Mouse (Mus musculus): ENCODE data around the gene Dnajc30. TPM values are rescaled to one million over a fixed set of nuclear protein-coding genes. Genes with fewer than 3 reads are reported as not detected.

Dnajc30 gene
- polyA plus RNA-seq, 1 experiment from 2014 or later, result 26.6 TPM

DNA sequence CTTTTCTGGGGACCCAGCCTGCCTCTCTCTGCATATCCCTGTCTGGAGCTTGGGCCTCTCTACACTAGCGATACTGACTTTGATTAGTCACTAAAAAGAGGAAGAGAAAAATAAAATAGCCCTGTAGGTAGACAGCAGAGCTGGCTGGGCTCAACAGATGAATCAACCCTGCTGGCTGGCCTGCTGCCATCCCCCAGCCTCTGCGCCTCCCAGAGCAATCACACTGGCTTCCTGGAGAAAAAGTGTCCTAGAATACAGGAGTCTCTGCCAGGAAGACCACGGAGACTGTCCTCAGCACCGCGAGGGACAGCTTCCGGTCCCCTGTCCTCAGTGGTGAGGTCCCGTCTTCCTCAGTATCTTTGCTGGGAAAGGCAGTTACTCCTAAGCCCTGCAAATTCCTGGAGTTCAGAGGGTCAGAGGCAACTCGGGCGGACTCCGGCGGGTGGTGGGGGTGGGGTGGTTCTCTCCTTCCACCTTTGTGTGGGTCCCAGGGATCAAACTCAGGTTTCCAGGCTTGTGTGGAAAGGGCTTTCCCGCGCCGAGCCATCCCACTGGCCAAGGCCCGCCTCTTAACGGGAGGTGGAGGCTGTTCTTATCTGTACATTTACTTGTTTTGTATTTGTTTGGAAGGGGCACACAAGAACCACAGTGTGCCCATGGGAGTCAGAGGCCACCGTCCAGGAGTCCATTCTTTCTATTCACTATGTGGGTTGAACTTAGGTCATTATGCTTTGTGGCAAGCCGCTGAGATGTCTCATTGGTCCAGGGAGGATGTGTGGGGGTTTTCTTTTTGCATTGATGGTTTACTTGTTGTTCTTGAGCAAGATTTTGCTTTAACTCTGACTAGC, 34.8 kb upstream of the Dnajc30 start:
- Histone ChIP-seq H3K27ac (ENCODE audit: low read depth, low read length) (no peak overlapping the region), H3K27me3 (ENCODE audit: control insufficient read depth, insufficient read depth, low read length) (no peaks in the 10 kb centered on the region), H3K4me1 (ENCODE audit: control insufficient read depth, insufficient read depth, low read length) (0 out of 2 replicates have a peak, but pooled peaks cover 2% of the 10 kb centered on the region), H3K4me2 (ENCODE audit: low read depth) (no peak overlapping the region), H3K9me3 (ENCODE audit: control insufficient read depth, low read length) (peaks cover 3% of the 10 kb centered on the region; the same call in 1 of the 2 replicates), H3K36me3 (ENCODE audit: control insufficient read depth, insufficient read depth, low read length) (no peaks in the 10 kb centered on the region), H3K4me3 (ENCODE audit: low read depth, low read length) (no peak overlapping the region), H3K9ac (ENCODE audit: low read length) (no peak overlapping the region)
- no peak for DNase-seq (ENCODE audit: low spot score)
- WGBS, result 70% methylated on average over 18 of the region's 18 CpGs
- no peak for ATAC-seq (ENCODE audit: insufficient read depth, low FRiP score, low TSS enrichment)

DNA sequence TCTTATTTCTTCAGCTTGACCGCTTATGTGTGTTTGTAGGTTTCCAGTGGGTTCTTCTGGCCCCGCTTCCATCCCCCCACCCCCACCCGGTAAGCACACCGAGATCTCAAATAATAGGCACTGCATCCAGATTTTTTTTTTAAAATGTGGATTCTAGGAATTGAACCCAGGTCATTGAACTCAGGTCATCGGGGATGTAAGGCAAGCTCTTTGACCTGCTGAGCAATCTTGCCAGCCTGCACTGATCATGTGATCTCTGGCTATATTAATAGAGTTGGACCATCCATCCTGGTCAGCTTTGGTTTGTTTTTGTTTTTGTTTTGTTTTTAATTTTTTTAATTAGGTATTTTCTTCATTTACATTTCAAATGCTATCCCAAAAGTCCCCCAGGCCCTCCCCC, 31.4 kb upstream of the Dnajc30 start:
- H3K4me1 ChIP-seq (ENCODE audit: control insufficient read depth, insufficient read depth, low read length), result no peaks in the 10 kb centered on the region
- no peak overlapping the region for H3K9ac ChIP-seq (ENCODE audit: low read length)
- no peak overlapping the region for H3K4me3 ChIP-seq (ENCODE audit: low read depth, low read length)
- H3K27me3 ChIP-seq (ENCODE audit: control insufficient read depth, insufficient read depth, low read length), result no peaks in the 10 kb centered on the region
- DNase-seq (ENCODE audit: low spot score), result no peak
- H3K9me3 ChIP-seq (ENCODE audit: control insufficient read depth, low read length), result peaks cover 3% of the 10 kb centered on the region; the same call in 1 of the 2 replicates
- no peaks in the 10 kb centered on the region for H3K36me3 ChIP-seq (ENCODE audit: control insufficient read depth, insufficient read depth, low read length)
- no peak overlapping the region for H3K4me2 ChIP-seq (ENCODE audit: low read depth)
- no peak for ATAC-seq (ENCODE audit: insufficient read depth, low FRiP score, low TSS enrichment)
- WGBS, result 88% methylated on average over 5 of the region's 5 CpGs
- no peak overlapping the region for H3K27ac ChIP-seq (ENCODE audit: low read depth, low read length)

DNA sequence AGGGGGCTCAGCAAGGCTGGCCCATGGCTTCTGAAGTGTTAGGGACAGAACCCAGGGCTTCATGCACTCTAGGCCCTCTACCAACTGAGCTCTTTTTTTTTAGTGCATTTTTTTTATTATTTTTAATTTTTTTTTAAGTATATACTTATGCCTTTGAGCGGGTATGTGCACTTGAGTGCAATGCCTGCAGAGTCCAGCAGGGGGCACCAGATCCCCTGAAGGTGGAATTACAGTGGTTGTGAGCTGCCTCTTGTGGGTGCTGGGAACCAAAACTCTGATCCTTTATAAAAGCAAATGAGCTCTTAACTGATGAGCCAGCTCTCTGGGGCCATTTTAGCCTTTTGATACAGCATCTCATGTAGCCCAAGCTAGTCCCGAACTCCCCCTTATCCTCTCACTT, 29.4 kb upstream of the Dnajc30 start:
- Histone ChIP-seq H3K9ac (ENCODE audit: low read length) (no peak overlapping the region), H3K27me3 (ENCODE audit: control insufficient read depth, insufficient read depth, low read length) (no peaks in the 10 kb centered on the region), H3K4me1 (ENCODE audit: control insufficient read depth, insufficient read depth, low read length) (no peaks in the 10 kb centered on the region), H3K4me2 (ENCODE audit: low read depth) (no peak overlapping the region), H3K4me3 (ENCODE audit: low read depth, low read length) (no peak overlapping the region), H3K9me3 (ENCODE audit: control insufficient read depth, low read length) (peaks cover 3% of the 10 kb centered on the region; the same call in 1 of the 2 replicates), H3K36me3 (ENCODE audit: control insufficient read depth, insufficient read depth, low read length) (no peaks in the 10 kb centered on the region), H3K27ac (ENCODE audit: low read depth, low read length) (no peak overlapping the region)
- WGBS, result 94% methylated on average over 2 of the region's 2 CpGs
- ATAC-seq (ENCODE audit: insufficient read depth, low FRiP score, low TSS enrichment) (no peak), DNase-seq (ENCODE audit: low spot score) (no peak)

DNA sequence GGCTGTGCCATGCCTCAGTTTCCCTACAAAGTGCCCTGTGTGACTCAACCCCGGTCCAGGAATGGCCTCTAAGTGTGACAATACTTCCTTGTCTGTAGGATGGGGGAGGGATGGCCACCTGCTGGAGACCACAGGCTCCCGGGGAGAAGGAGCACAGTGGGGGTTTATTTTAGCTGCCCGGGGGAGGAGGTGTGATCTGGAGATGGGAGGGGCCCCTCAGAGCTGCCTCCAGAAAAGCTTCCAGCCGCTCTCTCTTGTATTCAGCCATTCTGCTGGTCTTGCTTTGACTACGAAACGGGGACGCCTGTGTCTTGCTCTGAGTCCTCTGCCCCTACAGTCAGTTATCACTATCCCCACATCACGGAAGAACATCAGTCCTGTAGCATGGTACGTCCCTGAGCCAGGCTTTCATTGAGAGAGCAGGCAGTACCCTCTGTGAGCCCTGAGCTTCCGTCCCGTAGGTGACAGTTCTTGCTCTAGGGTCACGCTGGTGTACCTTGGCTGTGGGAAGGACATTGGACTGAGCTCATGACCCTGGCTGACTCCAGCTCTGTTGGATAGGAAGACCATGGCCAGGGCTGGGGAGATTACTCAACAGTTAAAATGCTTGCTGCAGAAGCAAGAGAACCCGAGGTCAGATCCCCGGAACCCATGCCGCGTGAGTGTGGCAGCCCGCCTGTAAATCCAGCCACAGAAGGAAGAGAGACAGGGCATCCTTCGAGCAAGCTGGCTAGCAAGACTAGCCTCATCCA, 28.2 kb upstream of the Dnajc30 start:
- WGBS, result 66% methylated on average over 18 of the region's 18 CpGs
- DNase-seq (ENCODE audit: low spot score) (no peak), ATAC-seq (ENCODE audit: insufficient read depth, low FRiP score, low TSS enrichment) (no peak)
- Histone ChIP-seq H3K9ac (ENCODE audit: low read length) (no peak overlapping the region), H3K36me3 (ENCODE audit: control insufficient read depth, insufficient read depth, low read length) (no peaks in the 10 kb centered on the region), H3K27ac (ENCODE audit: low read depth, low read length) (no peak overlapping the region), H3K4me3 (ENCODE audit: low read depth, low read length) (no peak overlapping the region), H3K27me3 (ENCODE audit: control insufficient read depth, insufficient read depth, low read length) (no peaks in the 10 kb centered on the region), H3K4me2 (ENCODE audit: low read depth) (no peak overlapping the region), H3K4me1 (ENCODE audit: control insufficient read depth, insufficient read depth, low read length) (no peaks in the 10 kb centered on the region), H3K9me3 (ENCODE audit: control insufficient read depth, low read length) (peaks cover 3% of the 10 kb centered on the region; the same call in 1 of the 2 replicates)

DNA sequence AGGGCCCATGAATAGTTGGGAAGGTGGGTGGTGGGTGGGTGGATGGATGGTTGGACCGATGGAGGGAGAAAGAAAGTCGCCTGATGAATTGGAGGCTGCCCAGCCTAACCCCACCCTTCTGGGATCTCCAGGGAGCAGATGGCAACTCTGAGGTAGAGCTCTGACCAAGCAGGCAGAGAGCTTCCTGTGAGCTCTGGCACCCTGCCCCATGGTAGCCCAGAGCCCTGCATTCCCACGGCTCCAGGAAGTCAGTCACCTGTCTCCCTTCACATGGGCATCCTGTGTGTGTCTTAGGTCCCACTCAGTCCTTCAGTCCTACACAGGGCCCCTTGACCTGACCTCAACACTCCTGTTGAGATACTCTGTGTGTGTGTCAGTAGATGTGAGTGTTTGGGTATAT, 26.1 kb upstream of the Dnajc30 start:
- Histone ChIP-seq H3K9me3 (ENCODE audit: control insufficient read depth, low read length) (peaks cover 3% of the 10 kb centered on the region; the same call in 1 of the 2 replicates), H3K9ac (ENCODE audit: low read length) (no peak overlapping the region), H3K4me2 (ENCODE audit: low read depth) (no peak overlapping the region), H3K4me3 (ENCODE audit: low read depth, low read length) (no peak overlapping the region), H3K4me1 (ENCODE audit: control insufficient read depth, insufficient read depth, low read length) (no peaks in the 10 kb centered on the region), H3K27me3 (ENCODE audit: control insufficient read depth, insufficient read depth, low read length) (no peaks in the 10 kb centered on the region), H3K36me3 (ENCODE audit: control insufficient read depth, insufficient read depth, low read length) (no peaks in the 10 kb centered on the region), H3K27ac (ENCODE audit: low read depth, low read length) (no peak overlapping the region)
- ATAC-seq (ENCODE audit: insufficient read depth, low FRiP score, low TSS enrichment), result no peak
- DNase-seq (ENCODE audit: low spot score), result no peak
- 90% methylated on average over 3 of the region's 3 CpGs for WGBS

DNA sequence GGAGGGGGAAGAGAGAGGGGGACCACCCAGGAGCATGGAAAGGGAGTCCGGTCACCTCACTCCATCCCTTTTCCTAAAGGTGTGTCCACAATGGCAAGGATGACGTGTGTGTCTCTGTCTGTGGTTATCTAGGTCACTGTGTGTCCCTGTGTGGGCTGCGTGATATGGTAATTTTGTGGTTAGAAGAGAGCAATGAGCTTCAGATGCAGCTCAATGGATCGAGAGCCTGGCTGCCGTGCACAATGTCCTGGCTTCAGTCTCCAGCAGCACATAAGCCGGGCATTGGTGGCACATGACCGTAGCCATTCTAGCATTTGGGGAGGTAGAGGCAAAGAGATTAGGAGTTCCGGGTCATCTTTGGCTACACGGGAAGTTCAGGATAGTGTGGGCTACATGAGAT, 24.5 kb upstream of the Dnajc30 start:
- H3K36me3 ChIP-seq (ENCODE audit: control insufficient read depth, insufficient read depth, low read length), result no peaks in the 10 kb centered on the region
- no peak overlapping the region for H3K4me2 ChIP-seq (ENCODE audit: low read depth)
- no peak overlapping the region for H3K4me3 ChIP-seq (ENCODE audit: low read depth, low read length)
- H3K9ac ChIP-seq (ENCODE audit: low read length), result no peak overlapping the region
- no peaks in the 10 kb centered on the region for H3K27me3 ChIP-seq (ENCODE audit: control insufficient read depth, insufficient read depth, low read length)
- H3K9me3 ChIP-seq (ENCODE audit: control insufficient read depth, low read length), result no peaks in the 10 kb centered on the region
- H3K4me1 ChIP-seq (ENCODE audit: control insufficient read depth, insufficient read depth, low read length), result no peaks in the 10 kb centered on the region
- DNase-seq (ENCODE audit: low spot score) (no peak), ATAC-seq (ENCODE audit: insufficient read depth, low FRiP score, low TSS enrichment) (no peak)
- WGBS, result 90% methylated on average over 9 of the region's 9 CpGs
- H3K27ac ChIP-seq (ENCODE audit: low read depth, low read length), result no peak overlapping the region

DNA sequence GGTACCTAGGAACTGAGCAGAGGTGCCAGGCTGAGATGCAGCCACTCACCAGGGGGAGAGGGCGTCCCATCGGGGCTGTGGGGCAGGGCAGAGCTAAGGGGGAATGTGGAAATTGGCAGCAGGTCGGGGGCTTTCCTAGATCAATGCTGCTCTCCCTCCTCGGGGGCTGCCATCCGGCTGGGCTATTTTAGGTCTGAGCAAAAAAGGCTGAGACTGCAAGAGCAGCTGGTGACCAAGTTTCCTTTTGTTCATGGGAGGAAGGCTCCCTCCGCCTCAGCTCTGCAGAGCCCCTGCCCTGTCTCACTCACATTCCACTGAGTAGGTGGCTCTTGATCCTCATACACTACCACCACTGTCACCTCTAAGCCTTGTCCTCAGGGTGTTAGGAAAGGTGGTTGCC, 23.9 kb upstream of the Dnajc30 start:
- Histone ChIP-seq H3K4me2 (ENCODE audit: low read depth) (no peak overlapping the region), H3K36me3 (ENCODE audit: control insufficient read depth, insufficient read depth, low read length) (no peaks in the 10 kb centered on the region), H3K9me3 (ENCODE audit: control insufficient read depth, low read length) (no peaks in the 10 kb centered on the region), H3K27ac (ENCODE audit: low read depth, low read length) (no peak overlapping the region), H3K4me1 (ENCODE audit: control insufficient read depth, insufficient read depth, low read length) (no peaks in the 10 kb centered on the region), H3K4me3 (ENCODE audit: low read depth, low read length) (no peak overlapping the region), H3K27me3 (ENCODE audit: control insufficient read depth, insufficient read depth, low read length) (no peaks in the 10 kb centered on the region), H3K9ac (ENCODE audit: low read length) (no peak overlapping the region)
- 57% methylated on average over 6 of the region's 6 CpGs for WGBS
- DNase-seq (ENCODE audit: low spot score), result no peak
- ATAC-seq (ENCODE audit: insufficient read depth, low FRiP score, low TSS enrichment), result no peak

DNA sequence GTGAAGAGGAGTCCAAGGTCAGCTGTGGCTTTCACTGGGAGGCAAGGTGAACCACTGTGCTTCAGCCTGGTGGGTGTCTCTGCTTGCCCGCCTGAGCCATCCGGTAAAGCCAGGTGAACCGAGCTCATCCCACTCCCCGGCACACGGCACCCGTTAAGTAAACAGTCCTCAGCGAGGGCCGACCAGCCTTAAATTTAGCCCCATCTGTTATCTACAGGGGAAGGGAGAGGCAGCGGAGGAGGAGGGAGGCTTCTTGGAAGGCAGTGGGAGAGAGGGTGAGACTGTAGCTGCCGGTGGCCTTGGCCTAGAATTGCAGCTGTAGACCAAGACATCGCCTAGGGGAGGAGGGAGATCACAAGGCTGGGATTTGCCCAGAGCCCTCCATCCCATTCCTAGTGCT, 23.2 kb upstream of the Dnajc30 start:
- Histone ChIP-seq H3K4me1 (ENCODE audit: control insufficient read depth, insufficient read depth, low read length) (no peaks in the 10 kb centered on the region), H3K27me3 (ENCODE audit: control insufficient read depth, insufficient read depth, low read length) (no peaks in the 10 kb centered on the region), H3K9ac (ENCODE audit: low read length) (no peak overlapping the region), H3K4me2 (ENCODE audit: low read depth) (no peak overlapping the region), H3K36me3 (ENCODE audit: control insufficient read depth, insufficient read depth, low read length) (no peaks in the 10 kb centered on the region; the same call in 1 of the 2 replicates), H3K27ac (ENCODE audit: low read depth, low read length) (no peak overlapping the region), H3K9me3 (ENCODE audit: control insufficient read depth, low read length) (no peaks in the 10 kb centered on the region), H3K4me3 (ENCODE audit: low read depth, low read length) (no peak overlapping the region)
- WGBS, result 82% methylated on average over 11 of the region's 11 CpGs
- DNase-seq (ENCODE audit: low spot score), result no peak
- no peak for ATAC-seq (ENCODE audit: insufficient read depth, low FRiP score, low TSS enrichment)
